Mouse (Mus musculus) activated CD4-positive, CD25-positive, alpha-beta regulatory T cell, adult 9 weeks (primary cell): Measurements from ENCODE around the gene Scn4a. TPM values are rescaled to one million over a fixed set of nuclear protein-coding genes. Genes with fewer than 3 reads are reported as not detected.

Experiments used
- polyA plus RNA-seq: library from polyadenylated mRNA; unstranded; fragments of 100-300 nt; shearing (Covaris generic); gene quantifications from one replicate; pipeline ENCODE4 v1.2.1, GENCODE M21; 2017

Gene Scn4a
- polyA plus RNA-seq: 0.04 TPM

DNA sequence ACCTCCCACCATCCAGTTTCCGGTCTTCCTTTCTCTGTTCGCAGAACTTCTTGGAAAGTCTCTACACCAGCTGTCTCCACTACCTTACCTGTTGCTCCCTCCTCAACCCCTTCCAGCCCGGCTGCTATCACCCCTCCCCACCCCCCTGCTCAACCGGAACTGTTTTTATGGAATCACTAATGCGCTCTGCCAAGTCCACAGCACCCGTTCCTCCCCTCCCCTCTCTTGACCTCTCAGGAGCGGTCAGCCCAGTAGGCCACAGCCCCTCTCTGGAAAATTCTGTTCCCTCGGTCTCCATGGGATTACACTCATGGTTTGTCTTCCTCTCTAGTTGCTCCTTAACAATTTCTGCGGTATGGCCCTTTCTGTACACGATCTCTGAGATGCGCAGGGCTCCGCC, at the start of gene Scn4a:
Gene Scn4a (minus strand): TSS at position 101 of the 400 bp plus-strand sequence.

DNA sequence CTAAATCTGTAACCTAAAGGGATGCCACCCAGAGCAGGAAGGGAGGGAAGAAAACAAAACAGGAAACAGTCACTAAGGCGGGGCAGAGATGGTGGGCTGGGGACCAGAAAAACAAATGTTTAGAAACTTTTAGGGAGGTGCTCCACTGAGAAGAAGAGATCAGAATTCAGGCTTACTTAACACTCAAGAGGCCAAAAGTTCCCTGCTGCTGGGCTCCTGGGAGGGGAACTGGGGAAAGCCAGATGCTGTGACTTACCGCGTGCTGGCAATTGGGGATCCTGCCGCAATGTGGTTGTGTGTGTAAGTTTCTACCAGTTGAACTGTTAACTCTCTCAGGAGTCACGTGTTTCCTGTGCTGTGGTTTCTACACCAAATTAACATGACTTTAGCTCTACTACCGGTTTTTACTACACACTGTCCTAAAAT, 34.7 kb upstream of the Scn4a start, which contains the start of gene Icam2:
Gene Icam2 (minus strand): TSS at position 285 of the 426 bp plus-strand sequence.

DNA sequence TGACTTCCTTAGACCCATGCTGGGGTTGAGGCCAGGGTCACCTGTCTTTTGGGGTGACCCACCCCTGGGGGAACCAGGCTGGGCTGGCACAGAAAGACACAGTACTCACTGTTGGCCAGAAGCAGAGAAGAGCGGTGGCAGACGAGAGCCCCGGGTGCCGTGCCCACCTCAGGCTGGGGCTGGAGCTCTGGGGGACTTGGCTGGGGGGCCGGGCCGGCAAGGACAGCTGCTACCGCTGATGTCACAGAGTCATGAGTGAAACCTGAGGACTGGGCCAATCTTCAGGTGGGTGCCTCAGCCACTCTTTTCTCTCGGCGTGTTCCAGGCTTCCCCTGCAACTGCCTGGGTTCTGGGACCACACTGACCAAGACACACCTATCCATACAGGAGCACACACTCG, 12.3 kb upstream of the Scn4a start, which contains the start of gene Prr29:
Gene Prr29 (plus strand): TSS at position 107 of the 400 bp plus-strand sequence.

DNA sequence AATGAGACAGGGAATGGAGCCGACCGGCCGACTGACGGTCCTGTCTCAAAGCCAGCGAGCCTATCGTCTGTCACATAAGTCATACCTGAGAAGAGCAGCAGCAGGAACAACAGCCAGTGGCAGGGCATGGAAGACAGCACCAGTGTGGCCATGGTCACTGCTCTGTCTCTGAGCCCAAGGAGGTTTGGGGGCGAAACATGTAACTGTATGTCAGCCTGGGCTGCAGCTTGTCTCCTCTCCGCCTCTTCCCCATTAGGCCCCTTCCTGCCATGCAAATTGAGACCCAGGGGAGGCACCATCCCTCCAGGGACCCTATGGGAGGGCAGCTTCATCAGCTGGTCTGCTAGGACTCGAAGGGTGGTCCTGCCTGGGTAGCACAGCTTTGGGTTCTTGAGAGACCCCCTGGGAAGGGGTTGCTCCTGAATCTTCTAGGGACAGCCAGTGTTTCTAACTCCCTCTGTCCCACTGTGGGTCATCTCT, 38.7 kb downstream of the Scn4a start, which contains the start of gene Cd79b:
Gene Cd79b (minus strand): TSS at position 430 of the 480 bp plus-strand sequence.

GRCm38 (mm10) chr11:106301765-106302164, 51.3 kb downstream of the Scn4a start, which contains the start of gene Gh:
Gh (minus strand) TSS chr11:106301865.

DNA sequence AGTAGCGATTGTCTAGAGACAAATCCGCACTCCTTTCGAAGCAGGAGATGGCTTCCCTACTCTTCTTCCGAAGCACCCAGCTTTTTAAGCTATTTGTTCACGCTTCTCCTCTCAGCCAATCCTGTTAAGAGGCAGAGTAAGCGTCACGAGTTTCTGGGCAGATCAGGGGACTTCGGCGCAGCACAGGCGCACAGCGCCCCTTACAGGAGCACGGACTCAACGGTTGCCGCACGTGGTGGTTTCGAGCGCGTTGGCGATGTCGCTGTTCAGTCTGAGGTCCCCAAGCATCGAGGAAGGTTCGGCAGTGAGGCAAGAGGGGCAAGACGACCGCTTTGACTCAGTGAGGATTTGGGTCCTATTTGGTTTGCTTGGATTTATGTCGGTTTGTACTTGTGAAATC, 76.6 kb downstream of the Scn4a start, which contains the start of gene Tcam1:
Gene Tcam1 (plus strand): TSS at position 219 of the 400 bp plus-strand sequence.

GRCm38 (mm10) chr11:106272644-106273310, 80.3 kb downstream of the Scn4a start, which contains the start of gene Smarcd2:
Smarcd2 (minus strand) TSS chr11:106272972.

Other genes with a start within 250 kb of the Scn4a start
- 1.0 TPM for gene Gm10840, start 192.4 kb downstream of the Scn4a start, polyA plus RNA-seq
- 842 TPM for gene Limd2, start 192.4 kb downstream of the Scn4a start, polyA plus RNA-seq
- 35.7 TPM for gene Strada, start 151.1 kb downstream of the Scn4a start, polyA plus RNA-seq
- 123 TPM for gene Ccdc47, start 136.9 kb downstream of the Scn4a start, polyA plus RNA-seq
- gene Ddx42, start 136.4 kb downstream of the Scn4a start, polyA plus RNA-seq: 74.9 TPM
- gene Ftsj3, start 97.2 kb downstream of the Scn4a start, polyA plus RNA-seq: 76.7 TPM
- 195 TPM for gene Psmc5, start 97.1 kb downstream of the Scn4a start, polyA plus RNA-seq
- 12.8 TPM for gene Smarcd2, start 80.3 kb downstream of the Scn4a start, polyA plus RNA-seq
- 0.33 TPM for gene Tcam1, start 76.6 kb downstream of the Scn4a start, polyA plus RNA-seq
- not detected for gene Gh, start 51.4 kb downstream of the Scn4a start, polyA plus RNA-seq
- 48.7 TPM for gene Cd79b, start 38.5 kb downstream of the Scn4a start, polyA plus RNA-seq
- not detected for gene Prr29, start 12.2 kb upstream of the Scn4a start, polyA plus RNA-seq
- 108 TPM for gene Icam2, start 34.8 kb upstream of the Scn4a start, polyA plus RNA-seq
- gene Ern1, start 134.6 kb upstream of the Scn4a start, polyA plus RNA-seq: 2.9 TPM